Mouse (Mus musculus) limb, embryonic 14.5 days (tissue): ENCODE measurements around the gene Grwd1. TPM values are rescaled to one million over a fixed set of nuclear protein-coding genes. Genes with fewer than 3 reads are reported as not detected.

Source experiments
- ATAC-seq: fragments of 200-750 bp; cut with Nextera tagmentation; 2 replicates; pipeline ENCODE4 v1.8.0; 2017; ENCODE audit warnings: low read depth, moderate number of reproducible peaks, moderate TSS enrichment; ENCODE audit not compliant: low FRiP score
- DNase-seq: peaks from one replicate; pipeline ENCODE4 v3.0.0-alpha.2; 2015; ENCODE audit warnings: low spot score
- H3K27ac ChIP-seq: fragments of 300-500 bp; sonication (generic); replicated peaks from 2 replicates; pipeline ENCODE4 v1.5.1; 2014; ENCODE audit warnings: low read depth, mild to moderate bottlenecking, low read length, moderate library complexity, mixed read lengths
- H3K27me3 ChIP-seq: fragments of 300-500 bp; sonication (generic); 2 replicates; pipeline ENCODE4 v1.6.1; 2014; ENCODE audit warnings: low read length, mixed read lengths; ENCODE audit not compliant: control insufficient read depth, insufficient read depth
- H3K36me3 ChIP-seq: fragments of 300-500 bp; sonication (generic); 2 replicates; pipeline ENCODE4 v1.6.1; 2014; ENCODE audit warnings: mild to moderate bottlenecking, low read length, moderate library complexity, mixed read lengths; ENCODE audit not compliant: control insufficient read depth, insufficient read depth
- H3K4me1 ChIP-seq: fragments of 300-500 bp; sonication (generic); 2 replicates; pipeline ENCODE4 v1.6.1; 2014; ENCODE audit warnings: antibody characterized with exemption, low read length, mixed read lengths; ENCODE audit not compliant: control insufficient read depth, insufficient read depth
- H3K4me2 ChIP-seq: fragments of 300-500 bp; sonication (generic); replicated peaks from 2 replicates; pipeline ENCODE4 v1.6.1; 2014; ENCODE audit warnings: low read depth, mild to moderate bottlenecking, low read length, moderate library complexity; ENCODE audit not compliant: severe bottlenecking
- H3K4me3 ChIP-seq: fragments of 300-500 bp; sonication (generic); replicated peaks from 2 replicates; pipeline ENCODE4 v1.5.1; 2014; ENCODE audit warnings: low read length
- H3K9ac ChIP-seq: fragments of 300-500 bp; sonication (generic); 2 replicates; pipeline ENCODE4 v1.6.1; 2014; ENCODE audit warnings: mild to moderate bottlenecking, low read depth, low read length, moderate library complexity; ENCODE audit not compliant: severe bottlenecking
- H3K9me3 ChIP-seq: fragments of 300-500 bp; sonication (generic); 2 replicates; pipeline ENCODE4 v1.6.1; 2016; ENCODE audit warnings: low read length; ENCODE audit not compliant: control insufficient read depth
- POLR2A ChIP-seq: fragments of 200-500 bp; IDR thresholded peaks from 2 replicates; pipeline ENCODE4 v1.8.0; 2012; ENCODE audit warnings: inconsistent platforms, mild to moderate bottlenecking, moderate library complexity, borderline replicate concordance; ENCODE audit not compliant: insufficient read depth, insufficient read length; ENCODE audit errors: extremely low read depth
- WGBS: fragments of 180-500 bp; shearing (Covaris S2); extraction: QIAGEN DNeasy Blood & Tissue Kit; methylation state at CpG from one replicate; pipeline ENCODE4 v1.1.7; 2014; 5-methylcytosine and 5-hydroxymethylcytosine counted together
- polyA plus RNA-seq, 2 experiments: library from polyadenylated mRNA; depleted of rRNA in 1 of 2; stranded (reverse) in 1 of 2; unstranded in 1 of 2; fragments of >200 nt; fragmentation: Nextera tagmentation in 1 of 2; extraction: Ambion mirVana in 1 of 2; gene quantifications; 2 replicates each; pipeline versions ENCODE4 v1.2.1 to v1.2.3; 2012 to 2014

Grwd1 gene
- polyA plus RNA-seq, 2 experiments = 33.7 to 62.4 TPM

DNA sequence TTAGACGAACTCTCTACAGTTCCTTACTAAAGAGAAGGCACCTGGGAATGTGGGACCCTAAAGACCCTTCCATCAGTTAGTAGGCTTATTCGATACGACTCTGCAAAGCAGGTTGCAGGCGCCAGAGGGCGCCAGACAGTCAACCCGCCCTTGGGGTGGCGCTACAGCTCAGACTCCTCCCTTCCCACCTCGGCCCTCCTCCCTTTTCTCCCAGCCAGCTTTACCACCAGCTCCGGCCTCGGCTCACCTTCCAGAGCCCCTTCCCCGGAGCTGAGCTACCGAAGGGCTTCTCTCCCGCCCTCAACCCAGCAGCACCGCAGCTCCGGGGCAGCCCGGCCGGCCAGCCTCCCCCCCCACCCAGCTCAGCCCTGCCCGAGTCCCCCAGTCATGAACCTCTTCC is 41.9 kb upstream of the Grwd1 start, which contains the start of gene Kdelr1:
Gene Kdelr1, plus strand, starts transcription at position 149 of the 400 bp plus-strand sequence.
- Histone ChIP-seq H3K4me1 (peaks cover 36% of the 10 kb centered on the region), H3K4me2 (peak within 1 kb of the TSS; percentile 77), H3K9me3 (no peaks in the 10 kb centered on the region), H3K4me3 (peak within 1 kb of the TSS; percentile 75), H3K36me3 (peaks cover 38% of the 10 kb centered on the region), H3K27ac (peak within 1 kb of the TSS; percentile 88), H3K9ac (peak within 1 kb of the TSS; percentile 92), H3K27me3 (peaks cover 28% of the 10 kb centered on the region)
- peak; percentile 93 for DNase-seq
- peak; percentile 46; the same call in 1 of the 2 replicates for TF ChIP-seq POLR2A
- under 1% methylated on average over 18 of the region's 18 CpGs for WGBS
- ATAC-seq = peak; percentile 84

DNA sequence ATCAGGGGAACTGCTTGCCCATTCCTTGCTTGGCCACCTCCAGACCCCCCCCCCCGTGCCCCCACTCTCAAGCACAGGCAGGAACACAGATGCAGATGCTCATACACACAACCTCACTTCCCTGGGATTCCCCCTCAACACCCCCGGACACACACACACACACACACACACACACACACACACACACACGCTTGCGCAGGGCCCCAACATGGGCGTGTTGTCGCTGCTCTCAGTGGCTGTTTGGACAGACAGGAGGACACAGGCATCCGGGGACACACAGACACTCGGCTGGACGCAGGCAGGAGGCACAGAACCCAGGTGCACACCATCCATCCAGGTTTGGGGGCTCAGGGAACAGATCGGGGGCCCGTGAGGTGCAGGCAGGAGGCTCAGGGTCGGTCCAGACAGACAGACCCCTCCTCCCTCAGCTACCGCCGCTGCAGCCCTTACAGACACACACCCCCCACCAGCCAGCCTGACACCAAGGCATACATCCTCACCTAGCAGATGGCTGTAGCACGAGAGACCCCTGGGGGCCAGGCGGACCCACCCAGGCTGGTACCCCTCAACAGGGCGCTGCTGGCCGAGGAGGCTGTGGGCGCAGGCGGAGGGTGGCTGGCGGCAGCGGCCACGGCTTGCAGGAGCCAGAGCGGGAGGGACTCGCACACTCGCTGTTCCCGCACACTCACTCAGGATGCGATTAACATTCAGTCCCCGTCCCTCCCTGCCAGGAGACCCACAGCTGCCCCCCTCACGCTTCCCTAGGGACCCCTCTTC is 39.7 kb upstream of the Grwd1 start:
- no peak for DNase-seq
- H3K4me1 ChIP-seq = peaks cover 40% of the 10 kb centered on the region
- no peak for TF ChIP-seq POLR2A
- 2% methylated on average over 29 of the region's 30 CpGs for WGBS
- no peak for ATAC-seq
- peak overlapping the region; percentile 34 for H3K4me3 ChIP-seq
- H3K9ac ChIP-seq = peak overlapping the region; percentile 49
- H3K4me2 ChIP-seq = peak overlapping the region; percentile 53
- no peaks in the 10 kb centered on the region for H3K9me3 ChIP-seq
- H3K27me3 ChIP-seq = peaks cover 32% of the 10 kb centered on the region
- no peak overlapping the region for H3K27ac ChIP-seq
- peaks cover 16% of the 10 kb centered on the region for H3K36me3 ChIP-seq

DNA sequence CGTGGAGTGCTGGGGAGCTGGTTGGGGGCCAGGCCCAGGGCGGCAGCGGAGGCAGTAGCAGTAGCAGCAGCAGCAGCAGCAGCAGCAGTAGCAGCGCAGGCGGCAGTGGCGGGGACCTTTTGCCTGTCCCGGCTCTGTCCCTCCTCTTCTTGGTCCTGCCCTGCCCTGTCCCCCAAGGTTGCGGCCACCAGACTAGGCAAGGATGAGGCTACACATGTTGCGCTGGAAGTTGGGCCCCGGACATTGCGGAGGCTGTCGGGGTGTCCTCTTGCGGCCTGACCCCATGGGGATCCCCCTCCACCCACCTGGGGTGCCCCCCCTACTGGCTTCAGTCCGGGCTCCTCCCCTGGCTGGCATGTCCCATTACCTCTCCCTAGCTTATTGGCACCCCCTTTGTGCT is 39.0 kb upstream of the Grwd1 start:
- whole genome bisulfite sequencing = 1% methylated on average over 10 of the region's 14 CpGs
- DNase-seq = no peak
- Histone ChIP-seq H3K9ac (peak overlapping the region; percentile 36; the same call in 1 of the 2 replicates), H3K27ac (no peak overlapping the region), H3K27me3 (peaks cover 32% of the 10 kb centered on the region), H3K4me2 (peak overlapping the region; percentile 53), H3K4me1 (peaks cover 39% of the 10 kb centered on the region), H3K36me3 (peaks cover 10% of the 10 kb centered on the region), H3K9me3 (no peaks in the 10 kb centered on the region), H3K4me3 (peak overlapping the region; percentile 34)
- no peak for ATAC-seq
- no peak for TF ChIP-seq POLR2A

DNA sequence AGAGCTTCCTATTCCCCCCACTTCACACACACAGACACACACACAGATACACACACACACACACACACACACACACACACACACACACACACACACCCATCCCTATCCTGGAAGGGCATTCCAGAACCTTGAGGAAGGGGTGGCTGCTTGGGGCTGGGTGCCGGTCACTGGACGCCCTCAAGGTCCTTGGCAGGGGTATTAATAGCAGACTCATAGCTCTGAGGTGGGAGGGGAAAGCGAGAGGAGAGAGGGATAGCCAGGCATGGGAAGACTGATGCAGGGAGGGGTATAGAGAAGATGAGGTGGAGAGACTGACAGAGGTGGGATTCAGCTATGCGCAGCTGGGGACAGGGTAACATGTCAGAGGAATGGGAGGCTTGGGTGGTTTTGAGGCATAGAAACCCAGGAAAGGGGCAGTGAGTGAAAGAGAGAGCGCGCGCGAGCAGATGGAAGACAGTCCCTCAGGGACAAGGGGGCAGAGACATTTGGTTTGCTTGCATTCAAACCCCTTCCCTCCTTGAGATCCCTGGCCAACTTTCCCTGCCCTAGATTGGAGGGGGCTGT is 38.4 kb upstream of the Grwd1 start:
- Histone ChIP-seq H3K36me3 (peaks cover 4% of the 10 kb centered on the region), H3K9ac (peak overlapping the region; percentile 36; the same call in 1 of the 2 replicates), H3K27ac (no peak overlapping the region), H3K27me3 (peaks cover 32% of the 10 kb centered on the region), H3K9me3 (no peaks in the 10 kb centered on the region), H3K4me1 (peaks cover 33% of the 10 kb centered on the region), H3K4me2 (peak overlapping the region; percentile 53), H3K4me3 (peak overlapping the region; percentile 34)
- DNase-seq = no peak
- ATAC-seq = no peak
- 13% methylated on average over 8 of the region's 8 CpGs for WGBS
- no peak for TF ChIP-seq POLR2A

DNA sequence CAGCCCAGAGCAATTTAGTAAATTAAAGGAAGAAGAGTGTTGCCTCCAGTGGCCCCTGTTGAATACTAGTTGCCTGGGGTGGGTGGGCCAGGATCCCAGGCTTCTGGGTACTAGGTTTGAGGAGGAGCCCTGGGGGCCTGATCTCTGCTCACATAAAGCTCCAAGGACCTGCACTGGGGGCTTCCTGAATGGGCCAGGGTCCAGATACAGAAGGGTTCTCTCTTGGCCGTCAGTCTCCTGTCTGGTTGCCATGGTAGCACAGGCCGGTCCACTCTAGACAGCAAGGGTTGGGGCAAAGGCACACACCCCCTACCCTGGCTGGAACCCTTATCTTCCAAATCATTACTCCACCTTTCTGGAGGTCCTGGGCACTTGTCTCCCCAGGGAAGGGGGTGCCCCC is 37.1 kb upstream of the Grwd1 start:
- ATAC-seq = no peak
- Histone ChIP-seq H3K4me1 (peaks cover 27% of the 10 kb centered on the region), H3K27ac (no peak overlapping the region), H3K4me3 (no peak overlapping the region), H3K9me3 (no peaks in the 10 kb centered on the region), H3K9ac (no peak overlapping the region), H3K4me2 (no peak overlapping the region), H3K36me3 (no peaks in the 10 kb centered on the region), H3K27me3 (peaks cover 32% of the 10 kb centered on the region)
- no peak for TF ChIP-seq POLR2A
- DNase-seq = no peak
- 23% methylated on average over 2 of the region's 2 CpGs for WGBS
